Mouse (Mus musculus) adrenal gland, adult 8-10 months (tissue): ENCODE measurements around the gene Cubn. TPM values are rescaled to one million over a fixed set of nuclear protein-coding genes. Genes with fewer than 3 reads are reported as not detected.

Source experiments
- DNase-seq: peaks from one replicate; pipeline ENCODE4 v3.0.0; 2022
- total RNA-seq, 4 experiments: library from RNA; stranded (reverse); gene quantifications; 2 replicates each; pipeline ENCODE4 v1.2.4; 2022

Gene Cubn
- total RNA-seq, 4 experiments from 2014 or later, result 0.17 to 0.37 (median 0.21) TPM

DNA sequence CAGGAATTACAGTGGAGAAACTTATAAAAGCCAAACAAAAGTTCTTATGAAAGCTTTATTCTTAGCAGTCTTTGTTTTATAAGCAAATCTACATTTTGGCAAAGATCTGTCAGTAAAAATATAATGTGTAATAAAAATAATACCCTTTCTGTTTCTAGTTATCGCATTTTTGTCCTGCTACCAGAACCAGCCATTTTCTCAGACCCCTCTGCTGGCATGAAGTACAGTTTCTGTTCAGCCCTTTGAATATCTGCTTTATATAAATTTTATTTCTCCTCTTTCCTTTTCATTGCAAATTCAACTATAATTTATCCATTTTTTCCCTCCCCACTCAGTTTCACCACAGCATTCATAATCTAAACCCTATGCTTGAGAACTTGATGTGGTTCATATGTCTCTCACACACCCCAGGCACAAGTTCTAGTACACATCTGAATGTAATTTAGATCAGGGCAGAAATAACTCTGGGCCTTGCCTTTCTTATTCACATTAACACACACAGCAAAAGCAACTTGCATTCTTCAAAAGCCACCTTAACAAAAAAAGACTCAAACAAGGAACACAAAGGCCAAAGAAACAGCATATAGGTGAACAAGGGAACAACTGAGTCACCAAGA, 139.4 kb downstream of the Cubn start:
- DNase-seq, result no peak

DNA sequence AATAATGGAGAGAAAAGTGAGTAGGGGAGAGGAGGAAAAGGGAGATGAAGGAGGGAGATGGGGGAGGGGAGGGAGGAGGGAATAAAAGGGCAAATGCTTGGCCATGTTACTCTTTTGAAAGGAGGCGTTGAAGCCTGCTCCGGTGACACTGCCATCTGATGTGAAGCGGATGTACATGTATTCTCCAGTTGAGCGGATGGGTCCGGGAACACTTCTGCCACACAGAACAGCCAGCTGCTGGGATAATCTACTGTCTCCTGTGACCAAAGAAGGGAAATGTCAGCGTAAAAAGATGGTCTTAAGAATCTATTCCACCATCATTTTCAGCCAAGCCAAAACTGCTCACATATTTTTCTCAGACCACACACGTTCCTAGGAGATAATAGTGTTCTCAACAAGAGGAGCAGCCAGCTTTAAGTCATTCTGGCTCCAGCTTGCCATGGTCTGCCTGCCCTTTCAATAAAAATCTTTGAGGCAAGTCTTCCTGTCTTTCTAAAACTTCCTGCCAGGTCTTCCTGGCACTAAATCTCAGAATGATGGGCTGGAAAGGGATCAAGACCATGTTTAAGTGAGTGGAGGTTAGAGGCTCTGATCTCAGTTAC, 149.2 kb downstream of the Cubn start:
- DNase-seq, result no peak

DNA sequence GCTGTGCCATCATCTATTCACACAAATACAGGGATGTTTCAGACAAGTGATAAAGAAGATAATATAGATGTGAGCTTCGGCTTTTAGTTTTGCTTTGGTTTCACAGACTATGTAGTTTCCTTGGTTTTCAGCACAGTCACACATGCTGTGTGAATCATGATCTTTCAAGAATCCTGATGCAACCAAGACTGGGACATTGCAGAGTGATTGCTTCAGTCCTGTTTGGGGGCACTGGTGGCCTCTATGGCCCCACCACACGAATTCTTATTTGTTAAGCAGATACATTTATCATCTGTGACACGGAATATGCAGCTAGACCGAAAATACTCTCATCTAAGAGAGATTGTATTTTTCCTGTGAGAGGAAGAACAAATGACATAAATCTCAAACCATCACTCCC, 156.2 kb downstream of the Cubn start:
- no peak for DNase-seq

DNA sequence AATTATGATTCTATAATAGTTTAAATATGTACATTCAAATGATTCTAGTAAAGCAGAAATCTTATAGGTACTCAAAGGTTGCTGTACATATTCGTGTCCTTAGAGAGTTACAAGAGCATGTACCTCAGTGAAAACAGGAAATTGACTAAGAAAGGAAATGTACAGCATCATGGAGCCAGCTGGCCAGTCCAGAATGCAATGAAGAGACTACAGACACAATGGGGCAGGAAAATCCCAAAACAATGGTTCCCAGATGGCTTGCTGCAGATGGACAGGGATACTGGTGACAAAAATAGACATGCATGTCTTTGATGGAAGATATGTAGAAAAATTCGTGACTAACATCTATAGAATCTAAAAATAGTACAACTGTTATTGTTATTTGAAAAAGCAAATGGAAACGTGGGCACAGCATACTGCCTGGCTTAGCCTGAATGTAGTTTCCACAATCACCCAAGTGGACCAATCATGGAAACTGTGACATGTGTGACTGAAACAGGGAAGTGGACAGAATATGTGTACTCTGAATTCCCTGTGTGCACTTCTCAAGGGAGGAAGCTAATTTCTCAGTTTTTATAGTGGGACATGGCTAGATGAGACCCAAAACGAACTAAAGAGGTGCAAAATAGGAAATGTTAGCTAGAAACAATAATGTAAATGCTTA, 161.7 kb downstream of the Cubn start:
- no peak for DNase-seq

DNA sequence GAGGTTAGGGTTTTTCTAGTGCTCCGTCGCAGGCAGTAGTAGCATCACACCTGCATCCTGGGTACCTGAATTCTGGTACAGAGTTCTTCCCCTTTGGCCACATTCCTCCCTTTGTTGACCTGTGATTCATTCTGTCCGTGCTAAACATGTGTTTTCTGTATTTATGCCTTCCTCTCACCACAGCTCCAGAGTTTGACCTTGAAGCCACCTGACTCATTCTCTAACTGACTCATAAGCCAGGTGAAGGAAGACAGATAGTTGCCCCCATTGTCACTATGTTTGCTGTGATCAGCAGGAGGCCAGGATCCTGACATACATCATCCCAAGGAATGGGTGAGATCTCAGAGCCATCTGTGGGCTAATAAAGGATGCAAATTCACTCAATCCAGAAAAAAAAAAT, 188.2 kb downstream of the Cubn start:
- no peak for DNase-seq

GRCm38 (mm10) chr2:13299031-13299430, 192.6 kb downstream of the Cubn start:
- DNase-seq, result no peak

- DNase-seq, result no peak
These were observed 193.9 kb downstream of the Cubn start for GRCm38 (mm10) chr2:13297733-13298132.

DNA sequence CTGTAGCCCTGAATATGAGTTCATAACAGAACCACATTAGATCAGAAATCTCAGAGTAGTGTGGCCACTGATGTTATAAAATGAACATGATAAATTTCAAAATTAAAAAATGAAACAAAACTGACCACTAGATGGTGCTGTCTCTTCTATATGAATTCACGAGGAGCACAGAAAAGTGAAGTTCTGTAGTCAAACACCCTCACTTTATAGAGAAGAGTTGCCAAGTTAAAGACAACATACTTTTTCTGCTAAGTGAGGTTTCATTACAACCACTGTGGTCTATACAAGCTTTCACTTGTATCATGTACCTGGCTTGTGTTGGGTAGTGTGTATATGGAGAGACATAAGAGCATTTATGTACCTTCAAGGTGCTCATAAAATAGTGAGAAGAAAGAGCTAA, 201.0 kb downstream of the Cubn start:
- DNase-seq, result no peak

DNA sequence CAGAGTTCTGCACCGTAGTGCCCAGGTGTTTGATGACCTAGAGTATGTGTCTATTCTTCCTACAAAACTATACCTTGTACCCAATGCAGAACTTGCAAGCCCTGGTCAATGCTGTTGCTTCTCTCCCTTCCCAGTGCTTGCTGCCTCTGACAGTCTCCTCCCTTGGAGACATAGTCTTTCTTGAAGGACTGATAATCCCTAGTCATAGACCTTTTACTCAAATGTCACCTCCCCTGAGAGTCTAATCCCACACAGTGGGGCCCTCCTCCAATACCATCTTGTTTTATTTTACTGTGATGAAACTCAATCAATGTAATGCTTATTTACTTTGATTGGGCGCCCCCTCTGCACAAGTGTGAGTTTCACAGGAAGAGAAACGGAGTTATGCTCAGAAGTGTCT, 201.5 kb downstream of the Cubn start:
- DNase-seq, result no peak

GRCm38 (mm10) chr2:13278114-13278862, 213.3 kb downstream of the Cubn start:
- no peak for DNase-seq

GRCm38 (mm10) chr2:13275874-13276273, 215.7 kb downstream of the Cubn start:
- no peak for DNase-seq

- peak; percentile 99 for DNase-seq
These were observed 220.3 kb downstream of the Cubn start, which contains the start of gene Rsu1 for GRCm38 (mm10) chr2:13271165-13271957. Gene Rsu1 (minus strand): TSS chr2:13271415.

- peak; percentile 6 for DNase-seq
These were observed 220.9 kb downstream of the Cubn start for GRCm38 (mm10) chr2:13270736-13271135.

GRCm38 (mm10) chr2:13268681-13269293, 222.8 kb downstream of the Cubn start:
- DNase-seq, result no peak

DNA sequence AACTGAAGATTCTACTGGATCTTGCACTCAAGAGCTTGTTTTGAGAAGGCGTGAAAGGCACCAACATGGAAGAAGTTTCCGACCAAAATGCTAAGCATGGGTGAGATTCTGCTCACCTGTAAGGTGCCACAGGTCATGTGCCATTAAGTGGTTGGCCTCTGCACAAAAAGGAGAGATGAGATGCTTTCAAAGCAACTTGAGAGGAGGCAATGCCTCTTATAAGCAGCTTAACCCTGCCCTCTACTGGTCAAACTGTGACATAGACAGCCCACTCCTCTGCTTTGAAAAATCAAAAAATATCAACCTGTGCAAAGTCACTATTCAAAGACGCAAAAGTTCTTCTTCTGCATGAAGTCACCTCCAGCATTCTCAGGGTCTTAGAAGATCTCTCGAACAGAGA, 226.7 kb downstream of the Cubn start:
- DNase-seq, result no peak

- DNase-seq, result no peak
These were observed 228.5 kb downstream of the Cubn start for GRCm38 (mm10) chr2:13263150-13263549.

DNA sequence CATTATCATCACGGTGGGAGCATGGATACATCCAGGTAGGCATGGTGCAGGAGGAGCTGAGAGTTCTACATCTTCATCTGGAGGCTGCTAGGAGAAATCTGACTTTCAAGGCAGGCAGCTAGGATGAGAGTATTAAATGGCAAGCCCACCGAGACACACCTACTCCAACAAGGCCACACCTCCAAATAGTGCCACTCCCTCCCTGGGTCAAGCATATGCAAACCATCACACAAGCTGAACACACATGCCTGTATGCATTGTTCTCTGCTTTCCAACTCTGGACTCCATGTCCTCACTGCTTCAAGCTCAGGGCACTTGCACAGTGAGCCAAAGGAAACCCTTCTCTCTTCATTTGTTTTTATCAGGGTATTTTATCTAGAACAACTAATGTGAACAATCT, 233.0 kb downstream of the Cubn start:
- DNase-seq, result no peak

GRCm38 (mm10) chr2:13240711-13241110, 250.9 kb downstream of the Cubn start:
- DNase-seq, result no peak

GRCm38 (mm10) chr2:13237140-13237901, 254.3 kb downstream of the Cubn start:
- peak; percentile 13 for DNase-seq

GRCm38 (mm10) chr2:13235696-13236095, 255.9 kb downstream of the Cubn start:
- peak; percentile 59 for DNase-seq

DNA sequence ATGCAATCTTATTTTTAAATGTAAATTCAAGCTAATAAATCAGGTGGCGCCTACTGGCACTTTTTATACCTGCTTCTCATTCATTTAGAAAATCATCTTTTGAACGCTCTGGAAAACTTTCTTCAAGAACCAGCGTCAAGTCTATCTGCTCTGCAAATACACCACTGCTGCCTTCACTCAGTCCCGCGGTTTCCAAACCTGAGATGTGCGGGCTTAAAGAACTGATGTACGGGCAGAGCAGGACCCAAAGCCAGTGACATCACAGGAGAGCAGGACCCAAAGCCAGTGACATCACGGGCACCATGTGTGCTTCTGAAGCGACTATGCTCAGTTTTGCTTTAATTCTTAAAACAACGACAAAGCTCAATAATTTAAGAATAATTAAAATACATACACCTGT, 256.8 kb downstream of the Cubn start:
- DNase-seq, result no peak
